Mouse (Mus musculus) forebrain, embryonic 11.5 days (tissue): ENCODE results near the gene Ccnt1. TPM values are rescaled to one million over a fixed set of nuclear protein-coding genes. Genes with fewer than 3 reads are reported as not detected.
A peak's percentile ranks its signal among the peaks of the same experiment; 100 is the strongest.
"Not testable (repeated sequence)": the region's sequence is repeated elsewhere in the genome, so short reads cannot be mapped to it uniquely, and the experiment has no call there.

Experiments used
- ATAC-seq: fragments of 200-750 bp; cut with Nextera tagmentation; replicated peaks from 2 replicates; pipeline ENCODE4 v1.8.0; 2017; ENCODE audit warnings: moderate TSS enrichment; ENCODE audit not compliant: low FRiP score
- DNase-seq: peaks from one replicate; pipeline ENCODE4 v3.0.0-alpha.2; 2017; ENCODE audit warnings: low spot score
- H3K27ac ChIP-seq: fragments of 300-500 bp; sonication (generic); 2 replicates; pipeline ENCODE4 v1.5.1; 2014; ENCODE audit warnings: low read depth, low read length
- H3K27me3 ChIP-seq: fragments of 300-500 bp; sonication (generic); 2 replicates; pipeline ENCODE4 v1.6.1; 2014; ENCODE audit warnings: mild to moderate bottlenecking, low read length, mixed read lengths; ENCODE audit not compliant: control insufficient read depth, insufficient read depth
- H3K36me3 ChIP-seq: fragments of 300-500 bp; sonication (generic); 2 replicates; pipeline ENCODE4 v1.6.1; 2014; ENCODE audit warnings: mild to moderate bottlenecking, low read length, moderate library complexity, mixed read lengths; ENCODE audit not compliant: control insufficient read depth, insufficient read depth
- H3K4me1 ChIP-seq: fragments of 300-500 bp; sonication (generic); replicated peaks from 2 replicates; pipeline ENCODE4 v1.6.1; 2014; ENCODE audit warnings: low read length, mixed read lengths; ENCODE audit not compliant: control insufficient read depth, insufficient read depth
- H3K4me2 ChIP-seq: fragments of 300-500 bp; sonication (generic); 2 replicates; pipeline ENCODE4 v1.6.1; 2014; ENCODE audit warnings: low read depth, mild to moderate bottlenecking, low read length, moderate library complexity, mixed read lengths; ENCODE audit not compliant: severe bottlenecking
- H3K4me3 ChIP-seq: fragments of 300-500 bp; sonication (generic); 2 replicates; pipeline ENCODE4 v1.5.1; 2014; ENCODE audit warnings: low read depth, low read length
- H3K9ac ChIP-seq: fragments of 300-500 bp; sonication (generic); 2 replicates; pipeline ENCODE4 v1.6.1; 2014; ENCODE audit warnings: low read length
- H3K9me3 ChIP-seq: fragments of 300-500 bp; sonication (generic); 2 replicates; pipeline ENCODE4 v1.6.1; 2016; ENCODE audit warnings: low read length, mixed read lengths; ENCODE audit not compliant: control insufficient read depth
- WGBS: fragments of 180-500 bp; shearing (Covaris S2); extraction: QIAGEN DNeasy Blood & Tissue Kit; methylation state at CpG from one replicate; pipeline ENCODE4 v1.1.7; 2014; 5-methylcytosine and 5-hydroxymethylcytosine counted together
- polyA plus RNA-seq: library from polyadenylated mRNA; unstranded; fragments of >200 nt; fragmentation: Nextera tagmentation; extraction: Ambion mirVana; gene quantifications from 2 replicates; pipeline ENCODE4 v1.2.1, GENCODE M21; 2014

The Ccnt1 gene
- polyA plus RNA-seq, 1 experiment from 2014 or later: 62.2 TPM

DNA sequence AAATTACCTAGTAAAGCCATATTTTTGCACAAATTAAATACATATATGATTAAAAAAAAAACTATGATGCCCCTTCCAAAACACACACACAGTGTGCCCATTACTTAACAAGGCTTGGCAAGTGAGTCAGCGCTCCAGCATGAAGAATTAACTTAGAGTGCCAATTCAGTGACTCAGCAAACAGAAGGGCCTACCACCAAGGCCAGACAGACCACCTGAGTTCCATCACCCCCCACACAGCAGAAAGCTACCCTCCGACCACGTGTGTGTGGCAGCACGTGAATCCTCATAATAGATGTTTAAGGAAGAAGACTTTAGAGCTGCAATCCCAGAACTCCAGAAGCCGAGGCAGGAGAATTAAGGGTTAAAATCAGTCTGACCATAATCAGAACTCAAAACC, 38.4 kb downstream of the Ccnt1 start:
- Histone ChIP-seq H3K36me3 (peaks cover 20% of the 10 kb centered on the region; the same call in 1 of the 2 replicates), H3K9ac (peak overlapping the region; percentile 99), H3K4me2 (peak overlapping the region; percentile 82), H3K27me3 (no peaks in the 10 kb centered on the region), H3K4me3 (peak overlapping the region; percentile 79), H3K4me1 (0 out of 2 replicates have a peak, but pooled peaks cover 4% of the 10 kb centered on the region), H3K9me3 (no peaks in the 10 kb centered on the region), H3K27ac (no peak overlapping the region)
- 46% methylated on average over 5 of the region's 5 CpGs for WGBS
- ATAC-seq (no peak), DNase-seq (no peak)

DNA sequence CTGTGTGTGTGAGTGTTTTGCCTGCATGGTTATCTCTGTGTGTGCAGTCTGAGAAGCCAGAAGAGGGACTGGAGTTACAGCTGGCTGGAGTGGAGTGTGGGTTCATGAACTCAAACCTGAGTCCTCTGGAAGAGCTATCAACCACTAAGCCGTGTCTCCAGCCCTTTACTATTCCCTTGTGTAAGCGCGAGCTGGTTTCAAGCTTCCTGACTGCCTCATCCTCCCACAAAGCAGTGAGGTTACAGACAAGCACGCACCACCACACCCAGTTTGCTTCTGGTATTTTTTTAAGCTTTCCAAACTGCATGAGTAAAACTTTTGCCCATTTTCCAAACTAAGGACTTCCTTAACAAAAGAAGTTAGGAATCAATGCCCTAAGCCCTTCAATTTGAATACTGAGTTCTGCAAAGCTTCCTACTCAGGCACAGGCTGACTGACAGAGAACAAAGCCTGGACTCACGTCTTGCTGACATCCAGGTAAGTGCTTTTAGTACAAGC, 42.6 kb downstream of the Ccnt1 start:
- Histone ChIP-seq H3K4me2 (no peak overlapping the region), H3K36me3 (peaks cover 27% of the 10 kb centered on the region; the same call in 1 of the 2 replicates), H3K9ac (no peak overlapping the region), H3K9me3 (no peaks in the 10 kb centered on the region), H3K27ac (no peak overlapping the region), H3K4me1 (0 out of 2 replicates have a peak, but pooled peaks cover 4% of the 10 kb centered on the region), H3K4me3 (no peak overlapping the region), H3K27me3 (no peaks in the 10 kb centered on the region)
- peak; percentile 32 for DNase-seq
- 89% methylated on average over 5 of the region's 5 CpGs for WGBS
- ATAC-seq: no peak

DNA sequence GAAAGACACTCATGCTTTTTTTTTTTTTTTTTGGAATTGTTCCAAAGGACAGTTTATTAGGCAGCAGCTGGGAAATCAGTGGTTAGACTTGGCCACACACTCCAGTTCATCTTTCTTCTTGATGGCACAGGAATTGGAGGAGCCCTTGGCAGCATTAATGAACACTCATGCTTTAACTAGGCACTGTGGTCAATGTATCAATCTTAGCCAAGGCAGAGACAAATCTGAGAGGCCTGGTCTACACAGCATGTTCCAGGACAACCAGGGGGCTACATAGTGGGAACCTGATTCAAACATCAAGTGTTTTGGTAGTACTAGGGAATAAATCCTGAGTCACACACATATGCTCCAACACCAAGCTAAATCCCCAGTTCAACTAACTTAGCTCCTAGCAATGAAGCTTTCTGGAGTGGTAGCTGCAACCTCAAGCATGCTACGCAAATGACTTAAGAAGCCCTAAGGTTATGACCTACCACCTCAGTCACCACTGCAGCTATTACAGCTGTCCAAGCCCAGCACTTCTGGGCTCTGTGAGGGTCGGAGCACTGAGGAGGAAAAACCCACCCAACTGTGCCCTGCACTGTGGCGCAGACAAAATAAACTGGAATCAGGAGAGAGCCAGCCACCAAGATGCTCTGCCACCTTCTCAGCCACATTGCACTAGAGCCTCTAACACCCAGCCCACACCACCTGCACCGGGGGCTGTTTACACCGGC, 43.5 kb downstream of the Ccnt1 start:
- Histone ChIP-seq H3K36me3 (peaks cover 32% of the 10 kb centered on the region; the same call in 1 of the 2 replicates), H3K27ac (no peak overlapping the region), H3K9me3 (no peaks in the 10 kb centered on the region), H3K4me3 (no peak overlapping the region), H3K4me1 (0 out of 2 replicates have a peak, but pooled peaks cover under 1% of the 10 kb centered on the region), H3K27me3 (no peaks in the 10 kb centered on the region), H3K4me2 (no peak overlapping the region), H3K9ac (no peak overlapping the region)
- DNase-seq: peak; percentile 35
- ATAC-seq: no peak
- WGBS: 95% methylated on average over 5 of the region's 5 CpGs

DNA sequence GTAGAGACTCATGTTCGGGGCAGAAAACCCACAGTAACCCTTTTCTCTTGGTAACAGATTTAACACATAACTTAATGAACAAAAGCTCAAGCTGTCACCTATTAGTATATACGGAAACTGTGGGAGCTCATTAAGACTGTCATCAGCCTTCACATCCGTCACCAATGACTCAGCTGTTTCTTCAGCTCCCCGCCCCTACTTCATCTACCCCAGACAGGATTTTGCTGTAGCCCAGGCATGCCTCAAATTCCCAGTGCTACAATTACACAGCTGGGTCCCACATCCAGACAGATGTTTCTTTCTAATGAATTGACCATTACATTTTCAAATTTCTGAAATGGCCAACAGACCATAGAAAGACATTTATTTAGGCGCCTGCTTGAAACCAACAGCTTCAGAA, 44.7 kb downstream of the Ccnt1 start:
- H3K9me3 ChIP-seq: no peaks in the 10 kb centered on the region
- H3K27me3 ChIP-seq: no peaks in the 10 kb centered on the region
- 78% methylated on average over 5 of the region's 5 CpGs for WGBS
- H3K27ac ChIP-seq: no peak overlapping the region
- ATAC-seq: no peak
- DNase-seq: peak; percentile 32
- H3K4me2 ChIP-seq: no peak overlapping the region
- no peaks in the 10 kb centered on the region for H3K4me1 ChIP-seq
- H3K36me3 ChIP-seq: peaks cover 28% of the 10 kb centered on the region; the same call in 1 of the 2 replicates
- no peak overlapping the region for H3K4me3 ChIP-seq
- H3K9ac ChIP-seq: no peak overlapping the region

DNA sequence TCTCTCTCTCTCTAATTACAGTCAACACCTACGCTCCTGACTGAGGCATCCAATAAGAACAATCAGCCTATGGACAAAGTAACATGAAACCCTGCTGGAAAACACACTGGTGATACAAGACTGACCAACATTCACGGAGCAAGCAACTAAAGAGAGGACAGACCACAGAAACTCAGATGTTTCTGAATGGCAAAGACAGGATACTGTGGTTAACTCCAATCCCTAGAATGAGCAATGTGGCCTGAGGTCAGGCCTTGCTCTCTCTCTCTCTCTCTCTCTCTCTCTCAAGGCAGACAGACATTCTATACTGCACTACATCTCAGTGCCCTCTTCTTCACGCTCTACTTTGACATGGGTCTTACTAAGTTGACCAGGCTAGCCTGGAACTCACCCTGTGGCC, 49.5 kb downstream of the Ccnt1 start:
- Histone ChIP-seq H3K4me3 (no peak overlapping the region), H3K27ac (no peak overlapping the region), H3K36me3 (peaks cover 19% of the 10 kb centered on the region; the same call in 1 of the 2 replicates), H3K9ac (no peak overlapping the region), H3K4me2 (no peak overlapping the region), H3K4me1 (no peaks in the 10 kb centered on the region), H3K27me3 (no peaks in the 10 kb centered on the region), H3K9me3 (no peaks in the 10 kb centered on the region)
- WGBS: 96% methylated on average over 3 of the region's 3 CpGs
- ATAC-seq: no peak
- DNase-seq: no peak

DNA sequence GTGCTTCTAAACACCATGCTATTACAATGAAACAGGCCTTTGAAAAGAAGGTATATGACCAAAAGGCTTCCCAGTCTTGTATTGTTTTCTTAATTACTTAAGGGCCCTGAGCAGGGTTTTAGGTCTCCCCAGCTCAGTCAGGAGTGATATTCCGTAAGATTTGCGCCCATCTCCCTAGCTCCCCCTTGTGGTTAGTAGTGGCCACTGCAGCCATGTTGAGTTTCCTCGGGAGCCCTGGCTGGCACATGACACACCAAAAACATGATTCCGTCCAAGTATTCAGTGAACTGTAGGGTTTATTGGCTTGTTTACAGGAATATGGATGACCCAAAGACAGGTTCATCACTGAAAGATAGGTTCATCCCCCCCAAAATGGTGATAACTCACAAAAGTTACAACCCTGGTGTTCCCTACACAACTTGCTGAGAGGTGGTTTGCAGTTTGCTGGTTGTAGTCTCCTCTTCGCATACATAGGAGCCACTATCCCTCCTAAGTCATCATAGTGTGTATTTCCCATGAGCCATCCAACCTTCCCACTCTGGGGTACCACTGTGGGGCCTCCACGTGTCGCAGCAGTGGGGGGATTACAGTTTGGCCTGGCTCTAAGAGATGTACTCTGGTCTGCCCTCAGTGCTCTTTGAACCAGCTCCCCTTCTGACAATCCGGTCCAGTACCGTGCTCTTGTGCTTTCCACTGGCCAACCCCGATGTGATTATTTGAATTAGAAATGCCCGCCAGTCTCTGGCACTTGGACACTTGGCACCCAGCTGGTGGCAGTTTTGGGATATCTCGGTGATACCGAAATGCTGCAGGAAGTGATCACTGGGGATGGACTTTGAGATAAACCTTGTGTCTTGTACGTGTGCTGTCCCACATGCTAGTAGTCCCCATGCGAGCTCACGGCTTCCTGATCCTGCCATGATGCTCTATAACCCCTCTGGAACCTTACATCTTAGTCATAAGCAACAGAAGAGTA, 53.1 kb downstream of the Ccnt1 start:
- Histone ChIP-seq H3K9me3 (no peaks in the 10 kb centered on the region), H3K27ac (no peak overlapping the region), H3K27me3 (no peaks in the 10 kb centered on the region), H3K4me1 (no peaks in the 10 kb centered on the region), H3K9ac (no peak overlapping the region), H3K4me2 (no peak overlapping the region), H3K4me3 (no peak overlapping the region), H3K36me3 (peaks cover 13% of the 10 kb centered on the region; the same call in 1 of the 2 replicates)
- DNase-seq (peak; percentile 79), ATAC-seq (no peak)
- 76% methylated on average over 16 of the region's 16 CpGs for WGBS

DNA sequence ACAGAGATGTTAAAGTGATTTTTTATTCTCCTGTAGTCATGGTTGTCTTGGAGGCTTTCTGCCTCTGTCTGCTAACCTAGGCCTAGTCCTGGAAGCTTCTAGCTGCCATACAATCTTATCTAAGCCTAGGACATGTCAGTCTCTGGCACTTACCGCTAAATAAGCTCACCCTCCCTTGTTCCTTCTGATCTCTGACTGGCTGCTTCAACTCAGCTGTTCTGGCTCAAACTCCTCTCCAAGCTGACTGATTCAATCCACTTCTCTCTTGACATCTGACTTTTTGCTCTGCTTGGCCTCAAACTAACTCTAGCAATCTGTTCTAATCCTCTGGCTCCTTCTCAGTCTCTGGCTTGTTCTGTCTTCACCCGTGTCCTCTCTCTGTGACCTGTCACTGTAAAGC, 55.9 kb downstream of the Ccnt1 start:
- not testable (repeated sequence) for H3K27me3 ChIP-seq, DNase-seq, H3K36me3 ChIP-seq, H3K9ac ChIP-seq, H3K27ac ChIP-seq, H3K4me1 ChIP-seq, H3K4me3 ChIP-seq, ATAC-seq, H3K9me3 ChIP-seq, H3K4me2 ChIP-seq
- WGBS: 83% methylated on average over 2 of the region's 2 CpGs

DNA sequence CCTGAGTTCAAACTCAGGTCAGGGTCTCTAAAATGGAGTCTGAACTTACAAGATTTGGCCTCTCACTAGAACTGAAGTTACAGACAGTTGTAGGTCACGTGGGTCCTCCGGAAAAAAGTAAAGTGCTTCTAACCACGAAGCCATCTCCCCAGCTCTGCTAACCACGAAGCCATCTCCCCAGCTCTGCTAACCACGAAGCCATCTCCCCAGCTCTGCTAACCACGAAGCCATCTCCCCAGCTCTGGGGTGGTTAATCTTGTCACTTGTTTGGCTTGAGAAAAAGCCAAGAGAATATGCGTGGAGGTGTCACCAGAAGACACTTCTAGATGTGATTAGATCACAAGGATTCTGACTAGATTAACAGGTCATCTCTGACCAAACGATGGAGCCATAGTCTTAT, 56.6 kb downstream of the Ccnt1 start:
- H3K4me2 ChIP-seq: no peak overlapping the region
- H3K27ac ChIP-seq: no peak overlapping the region
- no peaks in the 10 kb centered on the region for H3K9me3 ChIP-seq
- no peaks in the 10 kb centered on the region; the same call in 1 of the 2 replicates for H3K4me1 ChIP-seq
- no peak overlapping the region for H3K9ac ChIP-seq
- H3K36me3 ChIP-seq: peaks cover 3% of the 10 kb centered on the region; the same call in 1 of the 2 replicates
- DNase-seq (no peak), ATAC-seq (no peak)
- WGBS: 85% methylated on average over 8 of the region's 8 CpGs
- no peak overlapping the region for H3K4me3 ChIP-seq
- H3K27me3 ChIP-seq: no peaks in the 10 kb centered on the region
